Mouse (Mus musculus) heart, embryonic 14.5 days (tissue): Measurements from ENCODE around the gene Nup107. TPM values are rescaled to one million over a fixed set of nuclear protein-coding genes. Genes with fewer than 3 reads are reported as not detected.
"Not testable (repeated sequence)": the region's sequence is repeated elsewhere in the genome, so short reads cannot be mapped to it uniquely, and the experiment has no call there.

ENCODE experiments used
- ATAC-seq: fragments of 200-750 bp; cut with Nextera tagmentation; 2 replicates; pipeline ENCODE4 v1.8.0; 2017; ENCODE audit warnings: low read depth, moderate TSS enrichment; ENCODE audit not compliant: insufficient number of reproducible peaks, insufficient read depth, low FRiP score
- H3K27ac ChIP-seq, 2 experiments: fragments of 200-500 bp in 1 of 2; fragments of 300-500 bp in 1 of 2; sonication (generic) in 1 of 2; replicated peaks in 1 of 2; 2 replicates each; pipeline ENCODE4 v1.5.1; 2012 to 2014; ENCODE audit warnings: low read depth in 2 of 2, low read length in 2 of 2, control low read depth in 1 of 2, mild to moderate bottlenecking in 1 of 2, mixed read lengths in 1 of 2; ENCODE audit not compliant: control insufficient read depth in 1 of 2, insufficient read depth in 1 of 2
- H3K27me3 ChIP-seq: fragments of 300-500 bp; sonication (generic); 2 replicates; pipeline ENCODE4 v1.6.1; 2014; ENCODE audit warnings: mild to moderate bottlenecking, low read length, control low read depth; ENCODE audit not compliant: control insufficient read depth, insufficient read depth
- H3K36me3 ChIP-seq: fragments of 300-500 bp; sonication (generic); 2 replicates; pipeline ENCODE4 v1.6.1; 2014; ENCODE audit warnings: mild to moderate bottlenecking, control low read depth, low read length, mixed read lengths; ENCODE audit not compliant: control insufficient read depth, insufficient read depth
- H3K4me1 ChIP-seq, 2 experiments: fragments of 200-500 bp in 1 of 2; fragments of 300-500 bp in 1 of 2; sonication (generic) in 1 of 2; 2 replicates each; pipeline ENCODE4 v1.6.1; 2012 to 2014; ENCODE audit warnings: low read length in 2 of 2, control low read depth in 1 of 2, mixed read lengths in 1 of 2; ENCODE audit not compliant: control insufficient read depth in 2 of 2, insufficient read depth in 2 of 2
- H3K4me2 ChIP-seq: fragments of 300-500 bp; sonication (generic); 2 replicates; pipeline ENCODE4 v1.6.1; 2014; ENCODE audit warnings: mild to moderate bottlenecking, low read length
- H3K4me3 ChIP-seq, 2 experiments: fragments of 200-500 bp in 1 of 2; fragments of 300-500 bp in 1 of 2; sonication (generic) in 1 of 2; 2 replicates each; pipeline ENCODE4 v1.5.1; 2012 to 2014; ENCODE audit warnings: low read length in 2 of 2, mild to moderate bottlenecking in 2 of 2, control low read depth in 1 of 2, low read depth in 1 of 2, moderate library complexity in 1 of 2; ENCODE audit not compliant: control insufficient read depth in 1 of 2, insufficient read depth in 1 of 2
- H3K9ac ChIP-seq: fragments of 300-500 bp; sonication (generic); 2 replicates; pipeline ENCODE4 v1.6.1; 2014; ENCODE audit warnings: mild to moderate bottlenecking, low read length
- H3K9me3 ChIP-seq: fragments of 300-500 bp; sonication (generic); 2 replicates; pipeline ENCODE4 v1.6.1; 2016; ENCODE audit warnings: low read length, control low read depth; ENCODE audit not compliant: control insufficient read depth
- WGBS: fragments of 180-500 bp; shearing (Covaris S2); extraction: QIAGEN DNeasy Blood & Tissue Kit; methylation state at CpG from one replicate; pipeline ENCODE4 v1.1.7; 2014; 5-methylcytosine and 5-hydroxymethylcytosine counted together
- polyA plus RNA-seq: library from polyadenylated mRNA; unstranded; fragments of >200 nt; fragmentation: Nextera tagmentation; extraction: Ambion mirVana; gene quantifications from 2 replicates; pipeline ENCODE4 v1.2.1, GENCODE M21; 2014

Nup107 gene
- polyA plus RNA-seq, 1 experiment from 2014 or later: 41.0 TPM

- not testable (repeated sequence) for H3K27me3 ChIP-seq, H3K27ac ChIP-seq, H3K4me1 ChIP-seq, H3K4me3 ChIP-seq, H3K4me2 ChIP-seq, ATAC-seq, H3K9ac ChIP-seq, H3K9me3 ChIP-seq
- WGBS: 67% methylated on average over 9 of the region's 10 CpGs
- peaks cover 22% of the 10 kb centered on the region for H3K36me3 ChIP-seq
These were observed 58.2 kb downstream of the Nup107 start for GRCm38 (mm10) chr10:117734104-117734852.

- H3K4me3 ChIP-seq, H3K27me3 ChIP-seq, H3K27ac ChIP-seq, H3K4me1 ChIP-seq, ATAC-seq, H3K9ac ChIP-seq, H3K9me3 ChIP-seq, H3K4me2 ChIP-seq: not testable (repeated sequence)
- WGBS: 15% methylated on average over 8 of the region's 8 CpGs
- peaks cover 16% of the 10 kb centered on the region; the same call in 1 of the 2 replicates for H3K36me3 ChIP-seq
These were observed 58.9 kb downstream of the Nup107 start for GRCm38 (mm10) chr10:117733626-117734025.

GRCm38 (mm10) chr10:117732962-117733592 lies 59.4 kb downstream of the Nup107 start:
- peaks cover 11% of the 10 kb centered on the region; the same call in 1 of the 2 replicates for H3K36me3 ChIP-seq
- 48% methylated on average over 14 of the region's 14 CpGs for WGBS
- no peak overlapping the region for H3K9ac ChIP-seq
- no peak for ATAC-seq
- H3K4me2 ChIP-seq: no peak overlapping the region
- H3K4me1 ChIP-seq: peaks cover 0 to 2% of the 10 kb centered on the region in 2 experiments; a peak in 2 of 4 replicates
- no peaks in the 10 kb centered on the region for H3K27me3 ChIP-seq
- H3K27ac ChIP-seq: no peak overlapping the region
- H3K4me3 ChIP-seq: no peak overlapping the region
- H3K9me3 ChIP-seq: no peaks in the 10 kb centered on the region

DNA sequence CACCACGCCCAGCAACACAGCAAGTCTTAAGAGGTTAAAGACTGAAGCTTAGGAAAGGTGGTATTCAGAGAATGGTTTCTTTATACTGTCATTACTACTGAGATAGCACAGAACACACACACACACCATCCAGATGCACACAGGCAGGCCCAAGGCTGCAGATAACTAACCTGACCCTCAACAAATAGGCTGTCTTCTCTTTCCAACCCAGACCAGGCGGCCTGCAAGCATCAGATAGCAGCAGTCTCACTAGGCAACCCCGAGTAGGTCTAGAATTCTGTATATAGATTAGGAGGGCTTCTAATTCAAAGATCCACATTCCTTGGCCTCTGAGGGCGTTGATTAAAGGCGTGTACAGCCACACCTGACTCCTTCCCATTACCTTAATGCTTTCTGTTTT lies 60.3 kb downstream of the Nup107 start:
- peaks cover 8% of the 10 kb centered on the region; the same call in 1 of the 2 replicates for H3K36me3 ChIP-seq
- no peaks in the 10 kb centered on the region for H3K27me3 ChIP-seq
- no peaks in the 10 kb centered on the region for H3K9me3 ChIP-seq
- no peak overlapping the region for H3K27ac ChIP-seq
- no peak overlapping the region for H3K4me2 ChIP-seq
- peaks cover 0 to 2% of the 10 kb centered on the region in 2 experiments; a peak in 2 of 4 replicates for H3K4me1 ChIP-seq
- no peak overlapping the region for H3K4me3 ChIP-seq
- no peak overlapping the region for H3K9ac ChIP-seq
- ATAC-seq: no peak
- WGBS: 70% methylated on average over 5 of the region's 5 CpGs

- Histone ChIP-seq H3K9me3 (no peaks in the 10 kb centered on the region), H3K4me3 (no peak overlapping the region), H3K9ac (no peak overlapping the region), H3K36me3 (0 out of 2 replicates have a peak, but pooled peaks cover under 1% of the 10 kb centered on the region), H3K27ac (no peak overlapping the region), H3K4me1 (peaks cover 0 to 2% of the 10 kb centered on the region in 2 experiments; a peak in 2 of 4 replicates), H3K4me2 (peak overlapping the region; percentile 6; the same call in 1 of the 2 replicates), H3K27me3 (no peaks in the 10 kb centered on the region)
- WGBS: 51% methylated on average over 14 of the region's 15 CpGs
- no peak; the same call in 1 of the 2 replicates for ATAC-seq
These were observed 61.0 kb downstream of the Nup107 start for GRCm38 (mm10) chr10:117731244-117732101.

DNA sequence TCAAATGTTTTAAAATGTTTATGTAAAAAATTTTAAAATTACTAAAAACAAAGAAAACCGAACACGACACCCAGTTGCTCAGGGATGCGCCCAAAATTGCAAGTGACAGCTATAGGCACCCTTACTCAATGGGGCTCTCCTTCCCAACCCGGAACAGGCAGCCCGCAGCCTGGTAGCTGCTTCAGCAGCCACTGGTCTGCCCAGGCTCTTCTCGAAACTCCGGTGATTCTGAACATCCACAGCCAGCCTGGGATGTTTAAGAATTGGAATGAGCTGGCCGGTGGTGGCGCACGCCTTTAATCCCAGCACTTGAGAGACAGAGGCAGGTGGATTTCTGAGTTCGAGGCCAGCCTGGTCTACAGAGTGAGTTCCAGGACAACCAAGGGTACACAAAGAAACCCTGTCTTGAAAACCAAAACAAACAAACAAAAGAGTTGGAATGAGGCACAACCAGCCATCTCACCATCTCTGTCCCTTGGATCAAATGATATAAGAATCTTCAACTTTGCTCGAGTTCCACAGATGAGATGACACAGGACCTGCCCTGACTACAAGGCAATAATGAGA lies 61.8 kb downstream of the Nup107 start:
- ATAC-seq: no peak
- H3K36me3 ChIP-seq: no peaks in the 10 kb centered on the region
- no peak overlapping the region for H3K9ac ChIP-seq
- no peaks in the 10 kb centered on the region for H3K27me3 ChIP-seq
- peaks cover 0 to 2% of the 10 kb centered on the region in 2 experiments; a peak in 2 of 4 replicates for H3K4me1 ChIP-seq
- no peaks in the 10 kb centered on the region for H3K9me3 ChIP-seq
- H3K4me3 ChIP-seq: no peak overlapping the region
- 90% methylated on average over 12 of the region's 12 CpGs for whole genome bisulfite sequencing
- H3K4me2 ChIP-seq: no peak overlapping the region
- no peak overlapping the region for H3K27ac ChIP-seq

DNA sequence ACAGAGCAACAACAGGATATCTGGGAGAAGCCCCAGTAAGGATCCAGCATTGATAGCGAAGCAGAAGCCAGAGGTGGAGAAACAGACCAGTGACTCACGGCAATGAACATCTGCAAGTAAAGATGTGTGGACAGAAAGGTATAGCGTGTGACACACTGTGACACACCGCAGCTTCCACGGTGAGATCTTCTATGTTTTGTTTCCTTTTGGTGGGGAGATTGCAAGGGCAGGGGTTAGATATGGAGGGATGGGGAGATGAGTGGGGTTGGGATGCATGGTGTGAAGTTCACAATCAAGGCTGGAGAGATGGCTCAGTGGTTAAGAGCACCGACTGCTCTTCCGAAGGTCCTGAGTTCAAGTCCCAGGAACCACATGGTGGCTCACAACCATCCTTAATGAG lies 62.4 kb downstream of the Nup107 start:
- WGBS: 90% methylated on average over 7 of the region's 7 CpGs
- H3K9ac ChIP-seq: no peak overlapping the region
- no peak overlapping the region for H3K4me2 ChIP-seq
- no peaks in the 10 kb centered on the region for H3K36me3 ChIP-seq
- peaks cover 0 to 2% of the 10 kb centered on the region in 2 experiments; a peak in 2 of 4 replicates for H3K4me1 ChIP-seq
- H3K27me3 ChIP-seq: no peaks in the 10 kb centered on the region
- H3K4me3 ChIP-seq: no peak overlapping the region
- no peak for ATAC-seq
- H3K27ac ChIP-seq: no peak overlapping the region
- H3K9me3 ChIP-seq: no peaks in the 10 kb centered on the region
